Mouse (Mus musculus) megakaryocyte, adult 5-6 weeks (primary cell): ENCODE results near the gene Gm11232. TPM values are rescaled to one million over a fixed set of nuclear protein-coding genes. Genes with fewer than 3 reads are reported as not detected.

ENCODE experiments used
- ATAC-seq: 2 replicates; pipeline ENCODE4 v1.8.0; 2016; ENCODE audit warnings: mild to moderate bottlenecking, inconsistent platforms; ENCODE audit not compliant: poor library complexity, severe bottlenecking
- total RNA-seq, 2 experiments: library from RNA; stranded (forward) in 1 of 2; stranded (reverse) in 1 of 2; fragments of 153-499, 151-499 nt in 1 of 2; fragments of 221-1000, 200-1000 nt in 1 of 2; gene quantifications; 2 replicates each; pipeline versions ENCODE4 v1.2.3 to v1.2.4; 2015 to 2017

Gene Gm11232
- not detected in 2 replicates for total RNA-seq (2015)
- not detected in 2 replicates for total RNA-seq (2017)

DNA sequence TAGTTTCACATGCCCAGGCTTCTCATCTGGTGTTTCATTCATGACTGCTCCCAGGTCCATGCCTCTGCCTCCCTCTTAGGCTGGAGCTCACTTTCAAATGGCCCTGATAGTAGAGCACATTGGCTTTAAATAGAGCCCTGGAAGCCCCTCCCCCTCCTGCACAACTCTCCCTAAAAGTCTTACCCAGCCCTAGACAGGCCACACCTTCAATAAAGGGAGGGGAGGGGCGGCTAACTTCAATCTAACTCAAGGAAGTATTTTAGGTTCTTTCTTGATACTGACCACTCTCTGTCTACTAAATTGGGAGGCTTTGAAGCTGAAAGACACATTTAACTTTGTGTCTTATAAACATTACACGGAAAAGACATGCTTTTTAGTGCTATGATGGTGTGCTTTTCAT is at the start of gene Gm11232:
Gene Gm11232 (minus strand): TSS at position 101 of the 400 bp plus-strand sequence.
- ATAC-seq, result no peak

- no peak for ATAC-seq
Measured at GRCm38 (mm10) chr4:71805977-71806534, 48.3 kb upstream of the Gm11232 start.

GRCm38 (mm10) chr4:71765529-71765928 is 7.8 kb upstream of the Gm11232 start:
- no peak for ATAC-seq

DNA sequence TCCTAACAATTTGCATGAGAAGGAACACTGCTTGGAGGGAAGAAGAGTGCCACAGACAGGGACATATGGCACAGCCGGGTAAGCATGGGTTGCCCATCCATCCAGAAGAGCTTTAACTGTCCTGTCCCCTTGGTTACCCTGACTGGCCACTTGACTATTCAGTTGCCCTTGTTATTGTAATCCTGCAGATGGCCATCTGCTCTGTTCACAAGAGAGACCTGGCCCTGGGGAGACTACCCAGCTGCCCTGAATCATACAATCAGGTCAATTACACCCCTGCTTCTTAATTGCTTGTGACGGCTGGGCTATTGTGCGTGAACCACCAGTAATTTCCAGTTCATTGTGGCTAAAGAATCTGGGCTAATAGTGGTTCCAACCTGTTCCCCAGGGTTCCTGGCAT is 7.3 kb upstream of the Gm11232 start:
- ATAC-seq, result no peak

DNA sequence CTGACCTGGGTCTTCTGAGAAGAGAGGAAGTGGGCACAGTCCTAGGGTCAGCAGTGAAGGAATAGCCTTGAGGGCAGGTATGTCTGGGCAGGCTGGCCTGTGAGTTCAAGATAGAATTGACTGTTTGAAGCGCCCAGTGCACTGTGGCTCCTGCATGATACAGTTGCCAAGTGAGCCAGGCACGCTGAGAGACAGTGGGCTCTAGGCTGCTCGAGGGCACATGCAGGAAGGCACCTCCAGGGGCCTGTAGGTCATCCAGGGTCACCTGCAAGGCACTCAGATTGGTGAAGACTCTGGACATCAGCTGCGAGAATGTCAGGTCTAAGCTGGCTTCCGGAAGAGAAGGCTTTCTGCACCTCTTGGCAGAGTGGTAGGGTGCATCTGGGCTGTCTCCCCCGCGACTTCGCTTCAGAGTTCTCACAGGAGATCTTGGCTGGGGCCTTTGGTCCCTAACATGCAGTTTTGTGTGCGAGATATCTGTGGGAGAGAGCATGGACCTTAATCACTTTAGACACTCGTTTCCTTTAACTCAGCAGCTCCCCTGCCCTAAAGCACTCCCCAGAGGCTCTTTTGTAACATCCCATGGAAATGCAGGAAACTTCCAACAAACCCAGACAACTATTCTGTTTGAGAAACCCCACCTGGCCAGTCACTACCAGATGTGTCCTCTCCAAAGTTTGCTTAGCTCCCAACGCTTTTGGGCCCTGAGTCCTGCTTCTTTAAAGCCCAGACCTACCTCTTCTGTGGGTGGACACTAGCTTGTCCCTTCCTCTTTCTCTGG is 1.1 kb downstream of the Gm11232 start:
- ATAC-seq, result no peak

GRCm38 (mm10) chr4:71745741-71746140 is 12.0 kb downstream of the Gm11232 start:
- ATAC-seq, result no peak

DNA sequence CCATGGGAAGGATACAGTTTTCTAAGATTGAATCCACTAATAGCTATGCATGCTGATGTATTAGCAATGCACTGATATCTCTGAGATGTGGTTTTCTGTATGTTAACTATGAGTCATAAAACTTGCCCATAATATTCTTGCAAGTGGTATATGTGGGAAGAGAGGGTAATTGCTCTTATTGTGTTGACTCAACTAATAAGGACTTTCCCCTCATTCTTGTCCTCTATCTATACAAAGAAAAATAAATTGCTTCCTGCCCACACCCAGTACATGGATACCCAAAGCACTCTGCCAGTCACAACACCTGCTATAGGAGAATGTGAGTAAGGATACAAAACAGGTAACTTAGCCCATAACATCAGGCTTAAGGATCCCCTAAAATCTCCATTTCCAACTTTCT is 21.2 kb downstream of the Gm11232 start:
- no peak for ATAC-seq

- no peak for ATAC-seq
Measured at GRCm38 (mm10) chr4:71735261-71735660, 22.5 kb downstream of the Gm11232 start.

DNA sequence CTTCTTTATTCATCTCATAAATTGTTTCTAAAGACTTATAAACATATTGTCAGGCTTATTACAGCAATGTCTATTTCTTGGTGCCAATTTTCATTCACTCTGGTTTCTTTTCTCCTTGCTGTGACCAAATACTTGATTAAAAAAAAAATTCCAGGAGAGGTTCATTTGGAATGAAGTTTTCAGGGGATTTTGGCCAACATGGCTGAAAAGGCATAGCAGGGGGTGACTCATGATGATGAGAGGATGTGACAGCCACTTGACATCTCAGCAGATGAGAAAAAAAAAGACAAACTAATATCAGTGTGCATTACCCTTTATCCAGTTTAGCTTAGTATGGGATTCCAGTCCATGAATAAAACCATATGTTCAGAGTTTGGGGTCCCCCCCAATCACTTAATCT is 28.4 kb downstream of the Gm11232 start:
- no peak for ATAC-seq

DNA sequence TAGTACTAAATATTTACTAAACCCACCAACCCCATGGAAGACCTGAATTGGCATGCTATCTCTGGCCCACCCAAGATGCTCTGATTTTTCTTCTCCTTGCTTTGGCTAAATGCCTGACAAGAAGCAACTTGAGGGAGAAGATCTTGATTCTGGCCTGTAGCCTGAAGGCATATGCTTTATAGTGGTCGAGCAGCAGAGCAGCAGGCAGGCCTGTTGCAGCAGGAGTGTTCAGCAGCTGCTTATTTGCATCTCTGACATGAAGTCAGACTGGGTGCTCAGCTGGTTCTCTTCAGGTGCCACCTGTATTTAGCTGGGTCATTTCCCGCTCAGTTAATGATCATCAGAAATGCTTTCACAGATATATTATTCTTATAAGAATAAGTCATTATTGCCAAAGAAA is 30.2 kb downstream of the Gm11232 start:
- ATAC-seq, result no peak

DNA sequence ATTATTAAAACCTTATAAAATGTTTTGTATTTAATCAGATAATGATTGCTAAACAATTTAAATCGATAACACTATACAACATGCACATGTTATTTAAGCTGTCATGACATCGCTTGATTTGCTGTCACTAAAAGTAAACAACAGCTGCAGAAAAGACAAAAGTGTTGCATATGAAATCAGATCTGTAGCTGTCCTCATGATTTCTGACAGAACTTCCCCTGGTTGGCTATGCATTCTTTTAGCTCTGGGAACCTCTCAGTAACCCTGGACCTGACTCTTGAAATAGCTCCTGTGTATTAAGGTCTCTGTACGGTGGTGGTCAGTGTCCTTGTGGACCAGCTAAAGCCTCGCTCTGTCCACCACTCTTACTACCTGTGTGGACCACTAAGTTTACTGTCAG is 30.7 kb downstream of the Gm11232 start:
- no peak for ATAC-seq

- no peak for ATAC-seq
Measured at GRCm38 (mm10) chr4:71725889-71726288, 31.9 kb downstream of the Gm11232 start.
